Mouse (Mus musculus) spleen, adult 18-20 months (tissue): ENCODE results near the gene Stard3.
A peak's percentile ranks its signal among the peaks of the same experiment; 100 is the strongest.

Source experiments
- DNase-seq, 2 experiments: peaks; one replicate each; pipeline ENCODE4 v3.0.0; 2022; ENCODE audit warnings: mixed read lengths in 2 of 2

Stard3 gene

GRCm38 (mm10) chr11:98400816-98401215 lies 42.6 kb downstream of the Stard3 start:
- no peak for DNase-seq

- DNase-seq: no peak
Observed at GRCm38 (mm10) chr11:98406621-98407020, 48.5 kb downstream of the Stard3 start.

- DNase-seq: no peak
Observed at GRCm38 (mm10) chr11:98408872-98409271, 50.7 kb downstream of the Stard3 start.

- DNase-seq: no peak
Observed at GRCm38 (mm10) chr11:98409341-98409822, 51.2 kb downstream of the Stard3 start.

- DNase-seq: peak in 1 of 2 experiments; percentile 19
Observed at GRCm38 (mm10) chr11:98412273-98412796, 54.2 kb downstream of the Stard3 start, which contains the start of gene Erbb2. TSS of gene Erbb2 (plus strand) at chr11:98412470.

GRCm38 (mm10) chr11:98412797-98413301 lies 54.7 kb downstream of the Stard3 start:
- DNase-seq: no peak

GRCm38 (mm10) chr11:98413731-98414130 lies 55.6 kb downstream of the Stard3 start:
- DNase-seq: no peak

- DNase-seq: no peak
Observed at GRCm38 (mm10) chr11:98414162-98414561, 56.0 kb downstream of the Stard3 start.

GRCm38 (mm10) chr11:98417074-98417473 lies 58.9 kb downstream of the Stard3 start:
- DNase-seq: no peak

GRCm38 (mm10) chr11:98418273-98418672 lies 60.1 kb downstream of the Stard3 start:
- no peak for DNase-seq

- DNase-seq: no peak
Observed at GRCm38 (mm10) chr11:98418939-98419547, 60.9 kb downstream of the Stard3 start.

GRCm38 (mm10) chr11:98426592-98426991 lies 68.4 kb downstream of the Stard3 start:
- no peak for DNase-seq

- DNase-seq: no peak
Observed at GRCm38 (mm10) chr11:98428436-98428835, 70.3 kb downstream of the Stard3 start.
